Mouse (Mus musculus) brain, embryonic 14.5 days (tissue): ENCODE data around the gene Nln.

ENCODE experiments used
- CTCF ChIP-seq: fragments of 200-500 bp; IDR thresholded peaks from 2 replicates; pipeline ENCODE4 v1.5.1; 2012; ENCODE audit warnings: inconsistent platforms, mild to moderate bottlenecking, moderate library complexity, borderline replicate concordance; ENCODE audit not compliant: insufficient read depth, insufficient read length; ENCODE audit errors: extremely low read depth
- POLR2A ChIP-seq: fragments of 200-500 bp; IDR thresholded peaks from 2 replicates; pipeline ENCODE4 v1.6.1; 2012; ENCODE audit warnings: mild to moderate bottlenecking, inconsistent platforms, borderline replicate concordance; ENCODE audit not compliant: poor library complexity, insufficient read depth, insufficient read length, severe bottlenecking; ENCODE audit errors: extremely low read depth

DNA sequence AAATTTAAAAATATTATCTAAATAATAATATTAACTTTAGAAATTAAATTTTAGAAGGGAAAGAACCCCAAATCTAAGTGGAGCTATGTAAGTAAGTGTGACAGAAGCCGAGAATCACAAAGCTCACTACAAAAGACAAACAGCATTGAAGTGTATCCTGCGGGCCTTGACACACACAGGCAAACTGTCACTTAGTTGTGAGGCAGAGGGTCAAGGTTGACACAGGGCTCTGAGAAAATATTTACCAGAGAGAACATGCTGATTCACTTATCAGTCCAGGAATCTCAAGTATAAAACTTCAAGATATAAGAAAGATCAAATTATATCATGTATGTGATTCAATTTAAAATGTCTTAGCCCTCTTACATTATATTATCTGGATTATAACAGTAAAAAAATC, 85.1 kb downstream of the Nln start:
- TF ChIP-seq CTCF (no peak), POLR2A (no peak)
